Mouse (Mus musculus): ENCODE results near the gene Ppp2ca.

Gene Ppp2ca

DNA sequence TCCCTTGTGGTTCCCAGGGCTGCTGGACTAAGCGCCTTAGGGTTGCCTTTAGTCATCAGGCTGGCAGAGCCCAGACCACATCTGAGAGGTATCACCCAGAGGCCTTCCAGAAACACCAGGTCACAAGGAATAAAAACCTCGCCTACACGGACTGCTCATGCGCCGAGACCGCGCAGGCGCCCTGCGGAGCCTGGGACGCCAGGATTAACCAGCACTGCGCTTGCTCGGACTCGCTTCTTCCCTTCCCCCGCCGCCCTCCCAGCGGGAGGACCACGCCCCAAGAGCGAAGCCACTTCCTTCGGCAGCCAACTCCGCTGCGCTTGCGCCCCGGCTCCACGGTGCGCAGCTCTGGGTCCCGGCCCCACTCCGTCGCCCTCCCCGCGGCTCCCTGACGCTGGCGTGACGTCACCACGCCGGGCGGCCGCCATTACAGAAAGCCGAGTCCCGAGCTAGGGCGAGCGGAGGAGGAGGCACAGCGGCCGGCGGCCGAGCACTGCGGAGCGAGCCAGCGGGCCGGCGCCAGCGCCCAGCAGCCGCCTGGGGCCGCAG, at the start of gene Ppp2ca:
TSS of gene Ppp2ca (plus strand) at position 284 of the 549 bp plus-strand sequence.
- peak; percentile 100 for DNase-seq

DNA sequence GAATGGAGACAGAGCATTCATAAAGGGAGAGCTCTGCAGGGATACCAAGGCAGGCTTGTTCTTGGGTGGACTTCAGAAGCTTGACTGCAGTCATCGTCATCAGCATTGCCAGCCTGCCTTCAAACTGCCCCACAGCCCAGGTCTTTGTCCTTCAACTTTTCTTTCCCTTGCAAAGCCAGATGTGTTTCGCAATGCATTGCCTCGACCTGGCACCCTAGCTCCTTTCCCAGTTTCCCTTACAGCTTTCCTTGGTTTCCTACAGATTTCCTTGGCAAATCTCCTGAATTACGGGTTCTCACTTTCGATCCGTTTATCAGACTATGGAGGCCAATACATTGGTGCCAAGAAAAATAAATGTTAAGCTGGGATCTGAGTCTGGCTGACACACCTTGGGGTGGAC, 45.1 kb upstream of the Ppp2ca start:
- DNase-seq: no peak

DNA sequence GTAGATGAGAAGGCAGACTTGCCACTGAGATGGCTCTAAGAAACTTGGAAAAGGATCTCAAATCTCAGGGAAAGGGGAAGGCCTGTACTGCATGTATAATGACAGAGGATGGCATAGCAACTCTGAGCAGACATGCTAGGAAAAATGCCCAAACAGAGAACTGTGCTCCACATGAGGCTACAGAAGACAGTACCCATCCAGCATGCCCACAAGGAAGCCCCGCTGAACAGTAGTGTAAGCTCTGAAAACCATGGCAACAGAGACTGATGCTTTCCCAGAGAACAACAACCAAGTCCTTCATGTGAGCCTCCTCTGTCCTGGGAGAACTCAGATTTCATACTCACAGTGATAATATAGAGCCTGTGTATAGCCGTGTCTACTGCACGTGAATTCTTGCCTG, 43.8 kb upstream of the Ppp2ca start:
- no peak for DNase-seq

DNA sequence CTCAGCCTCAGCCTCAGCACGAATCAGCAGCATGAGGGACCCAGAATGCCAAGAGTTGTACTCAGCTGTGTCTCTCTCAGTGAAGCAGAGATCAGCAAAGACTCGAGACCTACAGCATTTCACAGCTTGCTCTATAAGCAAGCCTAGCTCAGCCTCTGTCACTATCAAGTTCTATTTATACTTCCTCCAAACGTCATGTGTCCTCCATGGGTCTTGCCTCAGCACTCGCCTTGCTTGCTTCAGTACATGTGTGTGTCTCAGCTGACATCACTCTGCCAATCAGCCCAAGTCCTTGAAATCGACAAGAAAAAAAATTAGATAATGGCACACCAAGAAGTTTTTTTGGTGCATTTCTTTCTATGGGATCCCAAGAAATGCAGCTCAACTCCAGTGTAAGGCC, 42.3 kb upstream of the Ppp2ca start:
- no peak for DNase-seq

DNA sequence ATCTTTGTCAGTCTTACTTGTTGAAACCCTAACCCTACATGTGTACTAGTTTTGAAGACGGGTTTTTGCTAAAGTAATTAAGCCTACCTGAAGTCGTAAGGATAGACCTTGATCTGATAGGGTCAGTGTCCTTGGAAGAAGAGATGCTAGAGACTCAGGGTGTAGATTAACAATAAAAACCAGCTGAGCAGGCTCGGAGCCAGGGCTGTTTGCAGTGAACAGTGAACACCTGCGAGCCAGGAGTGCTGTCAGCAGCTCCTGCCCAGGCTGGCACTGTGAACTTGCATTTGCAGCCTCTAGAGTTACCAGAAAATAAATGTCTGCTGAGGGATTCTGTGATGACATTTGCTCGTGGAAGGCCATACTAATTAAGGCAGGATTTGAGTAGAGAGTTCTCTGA, 39.5 kb upstream of the Ppp2ca start:
- DNase-seq: no peak

DNA sequence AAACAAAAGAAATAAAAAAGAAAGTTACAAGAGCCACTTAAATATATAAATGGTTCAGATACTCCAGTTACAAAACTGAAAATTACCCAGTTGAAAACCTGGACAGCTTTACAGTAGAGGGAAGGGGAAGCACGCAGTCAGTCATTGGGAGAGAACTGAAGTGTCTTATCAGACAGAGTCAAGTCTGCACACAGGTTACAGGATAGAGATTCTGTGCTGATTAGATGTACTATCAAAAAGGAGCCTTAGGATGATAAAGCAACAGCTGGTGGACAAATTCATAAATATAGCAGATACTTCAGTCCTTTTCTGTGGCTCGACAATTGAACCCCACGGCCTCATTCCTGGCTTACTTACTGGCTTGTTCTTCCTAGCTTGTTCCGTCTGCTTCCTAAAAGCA, 38.2 kb upstream of the Ppp2ca start:
- DNase-seq: no peak

DNA sequence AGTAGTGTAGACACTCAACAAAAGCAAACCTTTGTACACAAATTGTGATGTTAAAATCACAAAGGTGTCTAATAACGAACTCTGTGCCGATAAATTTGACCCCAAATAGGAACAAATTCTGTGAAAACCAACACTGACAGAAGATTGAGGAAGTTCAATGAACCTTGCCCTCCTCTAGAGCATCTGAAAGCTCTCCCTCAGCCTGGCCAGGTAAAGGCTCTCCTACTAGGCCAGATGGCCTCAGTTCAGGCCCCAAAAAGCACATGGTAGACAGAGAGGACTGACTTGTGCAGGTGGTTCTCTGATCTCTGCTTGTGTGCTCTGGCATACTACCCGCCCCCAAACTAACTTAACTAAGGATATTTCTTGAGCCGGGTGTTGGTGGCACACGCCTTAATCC, 36.1 kb upstream of the Ppp2ca start:
- DNase-seq: no peak

DNA sequence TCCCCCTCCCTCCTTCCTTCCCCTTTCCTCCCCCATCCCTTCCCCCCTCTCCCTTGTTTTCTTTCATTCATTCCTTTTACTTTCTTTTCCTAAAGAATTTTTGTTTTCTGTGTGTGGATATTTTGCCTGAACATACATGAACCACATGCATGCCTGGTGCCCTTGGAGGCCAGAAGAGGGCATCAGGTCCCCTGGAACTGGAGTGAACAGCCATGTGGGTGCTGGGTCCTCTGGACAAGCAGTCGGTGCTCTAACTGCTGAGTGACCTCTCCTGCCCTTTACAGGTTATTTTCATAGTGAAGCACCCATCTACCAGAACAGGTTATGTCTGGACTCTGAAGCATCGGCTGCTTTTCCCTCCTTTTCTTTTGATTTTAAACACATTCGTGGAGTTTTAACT, 34.1 kb upstream of the Ppp2ca start:
- DNase-seq: no peak

DNA sequence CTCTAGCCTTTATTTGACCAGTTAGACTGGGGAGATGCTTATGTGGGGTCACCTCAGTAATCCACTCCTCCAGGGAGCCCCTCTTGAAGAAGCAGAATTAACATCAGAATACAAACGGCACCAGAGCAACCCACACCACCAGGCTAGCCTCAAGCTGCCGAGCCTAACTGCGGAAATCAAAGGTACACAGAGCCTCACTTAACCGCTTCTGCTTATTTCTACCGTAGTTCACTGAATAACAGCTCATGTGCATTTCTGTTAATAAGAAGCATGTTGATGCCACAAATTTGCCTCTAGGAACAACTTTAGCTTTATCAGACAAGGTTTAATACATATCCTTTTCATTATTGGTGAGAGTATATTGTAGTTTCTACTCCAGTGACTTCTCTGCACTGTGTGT, 32.6 kb upstream of the Ppp2ca start:
- DNase-seq: no peak

DNA sequence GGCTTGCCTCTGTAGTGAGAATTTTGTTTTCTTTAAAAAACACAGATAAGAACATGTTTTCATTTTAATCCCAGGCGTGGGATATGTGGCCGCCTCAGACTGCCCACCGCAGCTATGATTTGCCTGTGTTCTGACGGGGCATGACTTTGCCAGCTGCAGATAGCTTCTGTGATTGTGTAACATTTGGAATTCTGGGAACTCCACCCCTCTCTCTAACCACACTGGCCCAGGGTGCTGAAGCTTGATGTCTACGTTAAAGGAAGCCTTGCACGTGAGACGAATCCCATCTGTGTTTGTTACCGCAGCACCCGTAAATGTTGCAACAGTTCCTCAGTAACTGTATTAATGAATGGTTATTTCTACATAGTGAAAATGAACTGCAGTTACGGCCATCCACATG, 26.7 kb upstream of the Ppp2ca start:
- no peak for DNase-seq

DNA sequence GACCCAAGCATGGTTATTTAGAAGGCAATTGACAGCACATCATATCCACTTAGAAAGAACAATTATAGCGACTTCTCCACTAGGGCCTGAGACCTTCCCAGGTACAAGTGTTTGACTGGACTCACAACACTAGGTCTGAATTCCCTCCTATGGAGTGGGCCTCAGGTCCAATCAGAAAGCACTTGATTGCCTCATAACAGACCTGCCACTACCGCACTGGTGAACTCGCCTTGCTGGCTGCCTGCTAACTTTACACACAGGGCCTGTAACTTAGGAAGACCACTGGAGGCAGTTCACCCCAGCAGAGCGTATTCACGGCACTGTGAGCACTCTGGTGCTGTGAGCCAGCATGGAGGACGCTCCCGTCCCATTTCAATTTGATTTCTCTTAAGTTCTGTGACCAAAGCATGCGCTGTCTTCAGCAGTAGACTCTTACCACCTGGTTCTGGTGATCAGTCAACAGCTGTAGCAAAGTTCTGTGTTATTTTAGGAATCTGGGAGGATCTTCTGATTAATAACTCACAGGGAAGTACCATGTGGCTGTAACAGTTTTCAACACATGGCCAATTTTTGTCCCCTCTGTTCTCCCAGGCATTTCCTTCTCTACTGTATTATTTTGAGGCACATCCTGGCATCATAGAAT, 24.8 kb upstream of the Ppp2ca start:
- no peak for DNase-seq

DNA sequence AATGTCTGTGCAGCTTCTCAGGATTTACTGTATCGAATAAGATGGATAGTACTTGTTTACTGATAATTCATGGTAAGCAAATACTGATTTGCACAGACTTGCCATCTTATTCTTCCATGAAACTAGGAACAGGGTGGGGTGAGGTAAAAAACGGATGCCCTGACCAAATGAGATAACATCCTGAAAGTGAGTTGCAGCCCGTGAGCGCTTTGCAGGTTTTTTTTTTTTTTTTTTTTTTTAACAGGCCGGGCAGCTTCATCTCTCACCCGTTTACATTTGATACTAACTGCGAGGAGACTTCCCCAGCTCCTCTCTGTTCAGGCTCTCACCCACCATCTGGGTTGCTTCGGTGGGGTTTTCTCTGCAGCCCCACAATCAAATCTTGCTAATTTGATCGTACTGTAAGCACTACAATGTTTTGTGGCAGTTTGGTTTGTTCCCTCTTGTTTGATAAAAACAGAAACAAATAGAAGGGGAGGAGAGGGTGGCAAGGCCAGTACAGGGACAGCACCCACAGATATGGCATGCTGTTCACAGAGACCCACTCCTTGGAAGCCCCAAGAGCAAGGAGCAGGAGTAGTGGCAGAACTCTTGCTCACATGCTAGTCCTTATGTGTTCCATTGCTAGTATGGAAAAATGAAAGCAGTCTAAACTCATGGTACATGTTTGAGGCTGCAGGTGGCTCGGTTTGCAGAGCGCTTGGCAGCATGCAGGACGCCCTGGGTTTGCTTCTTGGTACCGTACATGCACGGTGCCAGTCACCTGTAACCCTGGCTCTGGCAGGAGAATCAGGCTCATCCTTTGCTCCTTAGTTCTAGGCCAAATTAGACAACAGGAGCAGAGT, 23.6 kb upstream of the Ppp2ca start:
- DNase-seq: no peak

DNA sequence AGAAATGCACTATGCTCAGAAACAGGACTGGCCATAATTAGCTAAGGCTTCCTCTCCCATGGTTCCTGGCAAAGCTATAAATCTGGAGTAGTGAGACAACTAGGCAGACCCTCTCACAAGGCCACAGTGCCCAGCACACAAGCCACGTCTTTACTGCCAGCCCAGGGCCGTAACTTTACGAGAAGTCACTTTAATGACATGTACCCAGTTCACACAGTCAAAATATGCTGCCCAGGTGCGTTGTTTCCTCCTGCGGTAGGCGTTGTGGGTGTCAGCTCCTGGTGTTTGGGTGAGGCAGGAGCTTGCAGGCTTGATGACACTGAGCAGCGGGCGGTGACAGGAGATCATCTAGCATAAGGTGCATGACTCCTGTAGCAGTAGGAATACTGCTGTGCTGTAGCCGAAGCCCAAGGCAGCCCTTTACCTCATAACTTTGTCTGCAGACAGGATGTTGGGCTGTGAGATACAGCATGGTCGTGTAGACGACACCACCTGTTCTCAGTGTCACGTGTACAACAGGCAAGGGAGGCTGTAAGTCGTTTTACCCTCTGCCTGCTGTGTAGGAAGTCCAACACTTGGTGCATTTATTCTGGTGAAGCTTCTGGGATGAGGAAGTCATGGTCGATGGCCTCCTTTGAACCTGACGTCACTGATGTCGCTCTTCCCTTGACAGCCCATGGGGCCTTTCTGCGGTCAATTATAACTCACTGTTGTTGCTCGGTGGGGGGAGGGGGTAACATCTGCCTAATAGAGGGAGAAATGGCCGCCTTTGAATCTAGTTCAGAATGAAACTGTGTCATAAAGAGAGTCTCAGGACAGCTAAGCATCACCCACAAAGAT, 22.5 kb upstream of the Ppp2ca start:
- no peak for DNase-seq

DNA sequence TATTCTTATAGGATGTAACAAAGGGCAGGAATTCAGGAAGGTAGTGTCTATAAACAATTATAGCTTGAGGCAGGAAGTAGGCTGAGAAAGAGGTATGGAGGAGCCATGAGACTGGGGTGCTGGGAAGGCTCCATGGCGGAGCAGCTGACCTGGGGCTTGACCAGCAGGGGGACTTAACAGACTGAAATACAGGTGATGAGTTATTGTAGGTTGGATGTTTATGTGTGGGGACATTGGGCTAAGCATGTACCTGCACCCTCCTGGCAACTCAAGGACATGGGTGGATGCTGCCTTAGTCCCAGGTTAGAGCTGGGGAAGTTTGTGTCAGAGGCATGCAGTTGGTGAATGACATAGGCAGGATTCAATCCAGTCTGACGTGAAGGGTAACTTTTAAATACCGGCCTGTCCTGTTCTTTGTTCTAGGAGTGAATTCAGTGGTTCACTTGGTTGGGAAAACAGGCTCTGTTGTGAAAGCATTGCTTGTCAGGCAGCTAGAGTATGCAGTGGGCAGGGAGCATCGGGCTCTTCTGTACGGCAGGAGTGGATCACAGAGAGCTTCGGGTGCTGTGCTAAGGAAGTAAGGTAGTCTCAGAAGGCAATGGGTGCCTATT, 21.6 kb upstream of the Ppp2ca start:
- DNase-seq: no peak

DNA sequence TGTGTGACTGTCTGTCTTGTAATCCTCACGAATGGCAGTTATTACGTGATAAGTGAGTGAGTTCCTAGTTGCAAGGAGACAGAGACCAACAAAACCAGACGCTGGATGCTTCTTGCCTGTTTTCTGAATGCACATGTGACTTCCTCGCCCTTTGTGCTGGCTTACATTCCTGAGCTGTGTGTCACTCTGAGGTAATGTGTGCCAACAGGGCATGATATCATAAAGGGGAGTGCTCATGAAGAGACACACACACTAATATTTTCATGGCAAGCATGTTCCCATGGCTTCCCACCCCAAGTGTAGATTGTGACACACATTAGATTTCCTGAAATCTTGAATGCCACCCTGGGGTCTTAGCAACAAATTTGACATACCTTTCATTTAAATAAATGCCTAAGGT, 20.5 kb upstream of the Ppp2ca start:
- no peak for DNase-seq

DNA sequence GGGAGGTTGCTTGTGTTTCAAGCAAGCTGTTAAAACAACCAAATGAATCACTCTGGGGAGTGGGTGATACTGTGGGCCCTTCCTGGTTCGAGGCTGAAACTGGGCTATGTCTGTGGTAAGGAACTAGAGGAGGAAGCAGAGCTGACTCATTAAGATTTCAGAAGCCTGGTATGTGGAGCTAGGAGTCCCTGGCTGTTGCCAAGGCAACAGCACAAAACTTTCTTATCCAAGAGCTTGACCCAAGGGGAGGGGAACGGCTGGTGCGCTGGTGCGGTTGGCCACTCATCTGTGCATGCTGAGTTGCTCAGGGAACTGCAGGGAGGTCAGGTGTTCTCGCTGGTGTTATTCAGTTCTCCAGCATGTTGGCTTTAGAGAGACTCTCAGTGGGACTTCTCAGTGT, 18.5 kb upstream of the Ppp2ca start:
- no peak for DNase-seq

DNA sequence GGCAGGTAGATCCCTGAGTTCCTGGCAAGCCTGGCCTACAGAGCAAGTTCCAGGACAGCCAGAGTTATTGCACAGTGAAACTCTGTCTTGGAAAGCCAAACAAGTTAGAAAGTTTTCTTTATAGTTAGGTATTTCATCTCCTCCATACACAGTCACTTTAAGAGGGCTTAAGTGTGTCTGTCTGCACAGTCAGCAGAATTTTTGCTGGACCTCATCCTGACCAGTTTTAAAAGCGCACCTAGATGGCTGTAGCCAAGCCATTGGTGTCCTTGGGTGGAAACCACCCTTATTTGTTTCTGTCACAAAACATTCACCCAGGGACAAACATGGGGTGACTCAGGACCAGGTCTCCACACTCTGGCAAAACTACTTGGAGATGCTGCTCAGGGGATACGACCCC, 17.8 kb upstream of the Ppp2ca start:
- no peak for DNase-seq

DNA sequence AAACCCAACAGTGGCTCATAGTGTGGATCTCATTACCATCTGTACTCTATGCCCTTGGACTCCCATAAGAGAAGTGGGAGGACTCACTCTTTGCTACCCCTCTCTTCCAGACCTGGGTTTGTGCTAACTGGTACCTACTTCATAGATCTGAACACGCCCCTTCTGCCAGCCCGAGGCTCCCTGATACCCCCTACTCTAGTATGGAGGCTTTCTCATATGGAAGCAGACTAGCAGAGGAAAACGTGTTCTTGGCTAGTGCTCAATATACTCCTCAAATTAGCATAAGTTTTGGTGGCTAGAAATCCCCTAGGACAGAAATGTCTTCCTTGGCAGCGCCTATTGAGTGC, 12.7 kb upstream of the Ppp2ca start:
- no peak for DNase-seq

DNA sequence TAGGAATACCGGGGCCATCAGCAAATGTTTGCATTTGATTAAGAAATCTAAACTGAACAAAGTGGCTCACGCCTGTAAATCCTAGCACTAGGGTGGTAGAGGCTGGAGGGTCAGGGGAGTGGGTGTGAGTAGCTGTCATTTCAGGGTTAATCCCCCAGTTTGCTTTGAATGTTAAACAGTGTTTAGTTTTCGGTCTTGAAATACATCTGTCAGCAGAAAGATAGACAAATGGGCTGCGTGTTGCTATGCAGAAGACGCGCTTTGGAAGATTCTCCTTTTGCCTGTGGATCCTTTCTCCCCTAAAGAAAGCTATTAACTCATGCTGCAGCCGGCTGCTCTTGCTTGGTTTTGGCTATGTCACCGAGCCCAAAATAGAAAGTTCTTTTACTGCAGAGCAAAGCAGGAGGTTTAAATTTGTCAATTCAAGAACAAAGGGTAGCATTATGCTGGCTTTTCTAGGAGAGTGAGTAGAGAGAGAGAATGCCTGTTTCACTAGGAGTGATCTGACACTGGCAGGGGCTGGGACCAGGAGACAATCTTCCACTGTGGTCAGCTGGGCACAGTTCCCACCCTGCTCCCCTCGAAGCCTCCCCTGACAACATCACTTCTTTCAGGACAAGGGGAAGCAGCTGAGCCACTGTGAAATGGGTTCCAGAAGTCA, 12.1 kb upstream of the Ppp2ca start:
- DNase-seq: peak; percentile 52

DNA sequence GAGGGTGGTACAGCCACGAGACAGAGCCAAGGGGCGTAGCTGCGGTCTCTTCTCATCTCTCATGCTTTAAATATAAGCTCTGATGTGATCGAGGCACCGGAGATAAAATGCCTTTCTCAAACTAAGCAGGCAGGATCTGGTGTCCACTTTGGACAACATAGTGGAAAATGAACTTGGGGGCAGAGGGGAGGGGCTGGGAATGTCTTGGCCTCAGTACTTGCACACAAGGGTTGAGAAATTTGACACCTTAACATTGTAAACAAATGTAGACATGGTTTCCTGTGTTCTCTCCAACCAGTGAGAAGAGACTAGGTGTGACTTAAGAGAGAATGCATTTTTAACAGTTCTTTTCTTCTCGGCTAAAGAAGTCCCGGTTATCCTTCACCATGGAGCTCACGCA, 9.2 kb upstream of the Ppp2ca start:
- DNase-seq: no peak

DNA sequence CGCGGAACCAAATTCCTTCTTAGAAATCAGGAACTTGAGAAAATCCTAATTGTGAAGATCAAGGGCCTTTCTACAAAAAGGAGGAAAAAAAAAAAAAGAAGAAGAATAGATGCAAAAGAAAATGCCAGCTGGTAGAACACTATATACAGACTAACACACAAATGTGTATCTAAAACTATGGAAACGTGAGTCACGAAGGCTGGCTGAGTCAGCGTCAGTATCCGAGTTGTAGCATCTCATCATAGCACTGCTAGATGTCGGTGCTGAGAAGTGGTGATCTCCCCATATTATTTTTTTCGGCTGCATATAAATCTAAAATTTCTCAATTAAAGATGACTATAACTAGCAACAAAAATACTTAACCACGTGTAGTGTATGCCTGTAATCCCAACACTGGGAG, 7.2 kb upstream of the Ppp2ca start:
- no peak for DNase-seq

DNA sequence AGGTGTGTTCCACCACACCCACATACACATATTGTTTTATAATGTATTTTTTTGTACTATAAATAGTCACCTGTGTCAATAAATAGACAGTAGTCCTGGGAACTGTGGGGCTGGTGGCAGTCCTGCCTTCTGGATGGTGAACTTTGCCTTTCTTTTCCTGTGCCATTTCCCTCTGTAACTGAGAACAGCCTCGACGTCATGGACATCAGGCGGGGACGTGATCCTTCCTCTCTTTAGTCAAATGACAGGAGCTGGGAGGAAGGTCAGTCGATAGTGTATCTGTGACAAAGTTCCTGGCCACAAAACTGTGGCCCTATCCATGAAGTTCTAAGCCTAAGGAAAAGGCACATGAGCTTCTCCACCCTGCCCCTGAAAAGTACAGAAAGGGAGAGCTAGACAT, 3.9 kb upstream of the Ppp2ca start:
- no peak for DNase-seq

DNA sequence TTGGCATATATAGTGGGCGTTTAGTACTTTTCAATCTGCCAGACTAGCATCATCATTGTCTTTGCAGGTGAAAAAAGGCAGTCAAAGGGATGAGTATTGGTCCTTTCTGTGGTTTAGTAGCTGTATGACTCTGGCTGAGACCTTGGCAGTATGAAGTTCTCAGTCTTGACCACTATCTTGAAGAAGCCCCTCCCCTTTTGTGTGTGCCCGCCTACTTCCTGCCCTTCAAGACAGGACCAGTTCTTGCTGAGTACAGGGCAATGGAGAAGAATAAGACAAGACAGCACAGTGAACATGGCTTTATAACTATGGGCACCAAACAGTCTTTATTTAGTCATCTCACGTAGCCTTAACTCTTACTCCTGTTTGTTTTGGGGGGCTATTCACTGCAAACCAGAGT, 1.5 kb upstream of the Ppp2ca start:
- peak; percentile 50 for DNase-seq
